Mouse (Mus musculus): ENCODE data around the gene Zfp59.

DNA sequence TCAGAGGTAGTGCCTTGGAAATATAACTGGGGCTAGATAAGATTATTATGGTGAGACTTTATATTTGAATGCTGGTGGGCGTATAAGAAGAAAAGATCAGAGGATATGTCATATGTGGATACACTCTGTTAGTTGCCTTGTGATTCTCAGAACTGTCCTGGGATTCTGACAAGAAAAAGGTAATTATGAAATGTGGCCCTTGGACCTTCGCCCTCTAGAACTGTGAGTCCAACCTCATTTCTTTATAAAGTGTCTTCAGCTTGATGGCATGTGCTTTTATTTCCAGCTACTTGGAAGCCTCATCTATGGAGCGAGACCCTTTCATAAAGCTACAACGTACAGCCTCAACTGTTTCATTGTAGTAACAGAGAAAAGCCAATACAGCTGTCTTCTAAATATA, 62.2 kb downstream of the Zfp59 start:
- no peak for TF ChIP-seq POLR2A (IDR thresholded peaks at IDR 0.05; ENCODE audit: insufficient read depth, low read depth, low read length)
- TF ChIP-seq CTCF (IDR thresholded peaks at IDR 0.05; ENCODE audit: insufficient read depth, low read depth, low read length), result no peak
